Mouse (Mus musculus) forebrain, postnatal 0 days (tissue): Measurements from ENCODE around the gene Mfn1. TPM values are rescaled to one million over a fixed set of nuclear protein-coding genes. Genes with fewer than 3 reads are reported as not detected.

ENCODE experiments used
- ATAC-seq: fragments of 200-750 bp; cut with Nextera tagmentation; 2 replicates; pipeline ENCODE4 v1.8.0; 2017; ENCODE audit warnings: mild to moderate bottlenecking, moderate library complexity
- DNase-seq: peaks from one replicate; pipeline ENCODE4 v3.0.0-alpha.2; 2015
- H3K27ac ChIP-seq: fragments of 300-500 bp; sonication (generic); 2 replicates; pipeline ENCODE4 v1.5.1; 2014; ENCODE audit warnings: low read depth, mild to moderate bottlenecking, antibody characterized with exemption, low read length, moderate library complexity, mixed read lengths
- H3K27me3 ChIP-seq: fragments of 300-500 bp; sonication (generic); 2 replicates; pipeline ENCODE4 v1.6.1; 2014; ENCODE audit warnings: mild to moderate bottlenecking, low read length, mixed read lengths; ENCODE audit not compliant: insufficient read depth
- H3K36me3 ChIP-seq: fragments of 300-500 bp; sonication (generic); 2 replicates; pipeline ENCODE4 v1.6.1; 2014; ENCODE audit warnings: mild to moderate bottlenecking, moderate library complexity; ENCODE audit not compliant: insufficient read depth
- H3K4me1 ChIP-seq: fragments of 300-500 bp; sonication (generic); 2 replicates; pipeline ENCODE4 v1.6.1; 2014; ENCODE audit warnings: antibody characterized with exemption; ENCODE audit not compliant: insufficient read depth
- H3K4me2 ChIP-seq: fragments of 300-500 bp; sonication (generic); 2 replicates; pipeline ENCODE4 v1.6.1; 2014; ENCODE audit warnings: low read depth, mild to moderate bottlenecking, moderate library complexity
- H3K4me3 ChIP-seq: fragments of 300-500 bp; sonication (generic); 2 replicates; pipeline ENCODE4 v1.5.1; 2014; ENCODE audit warnings: low read depth, low read length, mixed read lengths
- H3K9ac ChIP-seq: fragments of 300-500 bp; sonication (generic); 2 replicates; pipeline ENCODE4 v1.6.1; 2014; ENCODE audit warnings: mild to moderate bottlenecking
- H3K9me3 ChIP-seq: fragments of 300-500 bp; sonication (generic); 2 replicates; pipeline ENCODE4 v1.6.1; 2016; ENCODE audit warnings: low read length
- CTCF ChIP-seq: sonication (generic); IDR thresholded peaks from 2 replicates; pipeline ENCODE4 v1.5.1; 2016; ENCODE audit warnings: antibody characterized with exemption, control low read depth, low read depth
- WGBS: fragments of 180-500 bp; shearing (Covaris S2); extraction: QIAGEN DNeasy Blood & Tissue Kit; methylation state at CpG from one replicate; pipeline ENCODE4 v1.1.7; 2014; 5-methylcytosine and 5-hydroxymethylcytosine counted together
- polyA plus RNA-seq: library from polyadenylated mRNA; unstranded; fragments of >200 nt; fragmentation: Nextera tagmentation; extraction: Ambion mirVana; gene quantifications from 2 replicates; pipeline ENCODE4 v1.2.1, GENCODE M21; 2015
- total RNA-seq: library from RNA; depleted of rRNA; stranded (reverse); fragments of >200 nt; gene quantifications from 2 replicates; pipeline ENCODE4 v1.2.3, GENCODE M21; 2014

Mfn1 gene
- total and polyA plus RNA-seq, 2 experiments from 2014 or later = 30.1 to 52.6 TPM

DNA sequence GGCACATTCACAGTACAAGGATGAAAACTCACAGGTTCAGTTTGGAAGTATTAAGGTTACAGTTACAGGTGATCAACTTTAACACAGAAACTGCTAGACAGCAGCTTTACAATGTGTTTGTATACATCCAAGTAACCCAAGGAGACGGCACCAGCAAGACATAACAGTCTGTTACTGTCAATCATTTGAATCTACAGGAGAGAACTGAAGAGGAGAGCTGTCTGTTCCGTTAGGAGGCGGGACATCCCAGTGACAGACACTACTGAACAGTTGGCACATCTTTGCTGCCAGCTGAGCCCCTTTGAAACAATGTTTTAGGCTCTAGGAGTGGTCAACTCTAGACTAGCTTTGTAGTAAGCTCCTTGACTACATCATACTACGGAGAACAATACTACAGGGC lies 54.2 kb downstream of the Mfn1 start:
- 74% methylated on average over 4 of the region's 4 CpGs for WGBS
- Histone ChIP-seq H3K9me3 (no peaks in the 10 kb centered on the region), H3K4me1 (no peaks in the 10 kb centered on the region), H3K9ac (no peak overlapping the region), H3K27me3 (no peaks in the 10 kb centered on the region), H3K27ac (no peak overlapping the region), H3K4me3 (no peak overlapping the region), H3K4me2 (no peak overlapping the region), H3K36me3 (peaks cover 42% of the 10 kb centered on the region)
- ATAC-seq (peak; percentile 40; the same call in 1 of the 2 replicates), DNase-seq (no peak)
- TF ChIP-seq CTCF = no peak

DNA sequence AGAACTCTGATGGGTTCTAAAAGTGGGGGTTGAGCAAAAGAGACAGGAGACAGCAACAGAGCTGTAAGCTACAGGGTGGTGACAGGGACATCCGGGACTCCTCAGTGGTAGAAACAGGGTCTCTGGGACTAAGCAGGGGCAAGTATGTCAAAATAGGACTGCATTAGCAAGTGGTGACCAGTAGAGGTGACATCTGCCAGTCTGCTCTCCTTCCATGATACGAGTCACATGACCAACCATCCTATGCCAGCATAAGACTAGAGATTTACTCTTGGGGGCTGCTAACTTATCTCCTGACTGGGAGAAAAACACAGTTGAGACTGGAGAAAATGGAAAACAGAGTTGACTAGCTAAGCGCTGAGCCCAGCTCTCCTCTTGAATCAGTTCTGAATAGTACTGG lies 57.0 kb downstream of the Mfn1 start:
- ATAC-seq (0 out of 2 replicates have a peak, but pooled peaks have one; percentile 49), DNase-seq (no peak)
- Histone ChIP-seq H3K9ac (no peak overlapping the region), H3K4me1 (no peaks in the 10 kb centered on the region), H3K4me2 (no peak overlapping the region), H3K27me3 (no peaks in the 10 kb centered on the region), H3K9me3 (no peaks in the 10 kb centered on the region), H3K4me3 (no peak overlapping the region), H3K36me3 (peaks cover 63% of the 10 kb centered on the region), H3K27ac (no peak overlapping the region)
- TF ChIP-seq CTCF = peak; percentile 10; the same call in 1 of the 2 replicates
- WGBS = 96% methylated on average over 3 of the region's 3 CpGs

DNA sequence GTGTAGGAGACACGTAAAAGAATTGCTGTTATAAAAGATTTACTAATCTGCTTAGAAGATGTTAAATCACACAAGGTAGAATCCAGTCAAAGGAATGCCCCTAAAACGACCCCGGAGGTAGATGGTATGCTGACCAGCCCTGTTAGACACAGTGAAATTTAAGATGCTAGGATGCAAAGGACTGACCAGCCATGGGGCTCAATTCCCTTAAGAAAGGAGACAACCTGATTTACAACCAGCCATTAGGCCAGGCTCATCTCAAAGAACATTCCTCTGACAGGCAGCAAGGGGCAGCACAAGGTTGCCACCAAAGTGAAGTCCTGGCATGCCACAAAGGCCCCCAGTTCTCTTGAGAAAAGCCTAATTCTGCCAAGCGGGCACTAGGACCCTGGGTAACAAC lies 65.8 kb downstream of the Mfn1 start:
- 88% methylated on average over 4 of the region's 4 CpGs for WGBS
- Histone ChIP-seq H3K4me2 (no peak overlapping the region), H3K27me3 (no peaks in the 10 kb centered on the region), H3K4me3 (no peak overlapping the region), H3K27ac (no peak overlapping the region), H3K4me1 (no peaks in the 10 kb centered on the region), H3K9me3 (no peaks in the 10 kb centered on the region), H3K9ac (no peak overlapping the region), H3K36me3 (peaks cover 10% of the 10 kb centered on the region; the same call in 1 of the 2 replicates)
- no peak for DNase-seq
- no peak for TF ChIP-seq CTCF
- no peak for ATAC-seq

DNA sequence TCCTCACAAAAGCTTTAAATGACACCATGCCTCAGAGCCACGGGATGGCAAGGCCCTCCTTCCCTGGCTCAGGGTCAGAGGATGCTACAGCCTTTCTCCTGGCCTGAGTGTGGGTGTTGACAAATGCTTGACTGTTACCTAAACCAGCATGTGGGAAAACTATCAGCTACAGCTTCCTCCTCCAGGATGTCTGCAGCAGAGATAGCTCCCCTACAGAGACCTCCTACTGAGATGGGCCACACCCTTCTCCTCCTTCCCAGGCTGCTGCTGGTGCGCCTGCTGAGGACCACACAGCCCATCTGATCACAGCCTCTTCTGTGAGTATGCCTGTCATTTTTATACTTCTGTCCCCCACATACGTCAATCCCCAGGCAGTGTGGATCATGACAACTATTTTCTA lies 70.1 kb downstream of the Mfn1 start:
- no peaks in the 10 kb centered on the region for H3K36me3 ChIP-seq
- H3K27me3 ChIP-seq = no peaks in the 10 kb centered on the region

DNA sequence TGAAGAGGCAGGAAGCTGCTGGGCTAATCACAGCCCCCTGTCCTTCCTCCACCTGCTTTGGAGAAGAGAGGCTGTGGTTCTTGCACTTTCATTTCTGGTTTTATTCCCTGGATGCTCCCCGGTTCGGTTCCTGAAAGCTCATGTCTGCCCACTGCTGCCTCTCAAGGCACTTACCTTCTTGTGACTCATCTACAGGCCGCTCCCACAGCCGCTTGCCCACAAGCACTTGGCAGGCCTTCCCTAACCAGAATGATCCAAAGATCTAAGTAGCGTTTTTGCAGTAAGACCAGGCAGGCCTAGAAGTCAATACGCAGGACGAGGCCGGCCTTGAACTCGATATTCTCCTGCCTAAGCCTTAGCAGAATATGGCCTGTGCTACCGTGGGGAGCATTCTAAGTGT lies 71.8 kb downstream of the Mfn1 start:
- Histone ChIP-seq H3K9me3 (no peaks in the 10 kb centered on the region), H3K4me3 (no peak overlapping the region), H3K36me3 (no peaks in the 10 kb centered on the region), H3K4me1 (no peaks in the 10 kb centered on the region), H3K27me3 (no peaks in the 10 kb centered on the region), H3K27ac (no peak overlapping the region), H3K4me2 (no peak overlapping the region), H3K9ac (no peak overlapping the region)
- ATAC-seq = no peak
- TF ChIP-seq CTCF = no peak
- WGBS = 92% methylated on average over 10 of the region's 10 CpGs
- DNase-seq = no peak

More for the DNA sequence above, 70.1 kb downstream of the Mfn1 start:
- TF ChIP-seq CTCF = no peak
- DNase-seq (no peak), ATAC-seq (no peak)
- 63% methylated on average over 3 of the region's 3 CpGs for WGBS
- Histone ChIP-seq H3K4me3 (no peak overlapping the region), H3K9me3 (no peaks in the 10 kb centered on the region), H3K27ac (no peak overlapping the region), H3K4me1 (no peaks in the 10 kb centered on the region), H3K4me2 (no peak overlapping the region), H3K9ac (no peak overlapping the region)

DNA sequence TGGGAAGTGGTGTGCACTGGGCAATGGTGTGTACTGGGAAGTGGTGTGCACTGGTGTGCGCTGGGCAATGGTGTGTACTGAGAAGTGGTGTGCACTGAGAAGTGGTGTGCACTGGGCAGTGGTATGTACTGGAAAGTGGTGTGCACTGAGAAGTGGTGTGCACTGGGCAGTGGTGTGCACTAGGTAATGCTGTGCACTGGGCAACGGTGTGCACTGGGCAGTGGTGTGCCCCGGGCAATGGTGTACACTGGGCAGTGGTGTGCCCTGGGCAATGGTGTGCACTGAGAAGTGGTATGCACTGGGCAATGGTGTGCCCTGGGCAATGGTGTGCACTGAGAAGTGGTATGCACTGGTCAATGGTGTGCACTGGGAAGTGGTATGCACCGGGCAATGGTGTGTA lies 80.0 kb downstream of the Mfn1 start:
- Histone ChIP-seq H3K27ac (no peak overlapping the region), H3K9ac (no peak overlapping the region), H3K9me3 (no peaks in the 10 kb centered on the region), H3K4me1 (no peaks in the 10 kb centered on the region), H3K36me3 (no peaks in the 10 kb centered on the region), H3K27me3 (no peaks in the 10 kb centered on the region), H3K4me2 (no peak overlapping the region), H3K4me3 (no peak overlapping the region)
- 97% methylated on average over 4 of the region's 4 CpGs for WGBS
- ATAC-seq (no peak; the same call in 1 of the 2 replicates), DNase-seq (no peak)
- no peak for TF ChIP-seq CTCF

DNA sequence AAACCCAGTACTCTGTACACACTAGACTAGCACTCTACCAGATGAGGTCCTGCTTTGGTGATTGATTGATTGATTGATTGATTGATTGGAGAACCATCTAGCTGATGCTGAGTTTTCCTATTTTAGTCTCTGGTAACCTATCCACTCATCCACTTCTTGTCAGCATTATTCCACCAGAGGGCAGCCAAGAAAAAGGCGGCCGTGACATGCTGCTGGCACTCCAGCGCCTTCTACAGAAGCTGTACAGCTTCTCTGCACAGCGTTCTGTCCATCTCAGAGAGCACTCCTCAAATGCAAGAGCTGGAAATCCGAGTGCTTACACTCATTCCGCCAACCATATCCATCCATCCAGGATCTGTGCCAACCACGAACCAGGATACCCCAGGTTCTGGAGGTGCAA lies 81.3 kb downstream of the Mfn1 start:
- 0 out of 2 replicates have a peak, but pooled peaks cover 4% of the 10 kb centered on the region for H3K4me1 ChIP-seq
- no peaks in the 10 kb centered on the region for H3K9me3 ChIP-seq
- no peak overlapping the region for H3K4me2 ChIP-seq
- peak; percentile 74 for TF ChIP-seq CTCF
- WGBS = 24% methylated on average over 7 of the region's 7 CpGs
- no peak overlapping the region for H3K27ac ChIP-seq
- H3K4me3 ChIP-seq = no peak overlapping the region
- no peaks in the 10 kb centered on the region for H3K36me3 ChIP-seq
- no peaks in the 10 kb centered on the region for H3K27me3 ChIP-seq
- ATAC-seq (peak; percentile 79), DNase-seq (peak; percentile 74)
- no peak overlapping the region for H3K9ac ChIP-seq
